Mouse (Mus musculus) kidney, adult 2 months (tissue): ENCODE measurements around the gene Spryd3.

Source experiments
- CTCF ChIP-seq: fragments of 200-500 bp; conservative IDR thresholded peaks from 2 replicates; pipeline ENCODE4 v1.5.1; 2011; ENCODE audit warnings: low read depth, mild to moderate bottlenecking, control low read depth, low read length, moderate library complexity, mixed read lengths; ENCODE audit not compliant: insufficient read depth, insufficient read length
- POLR2A ChIP-seq: fragments of 200-500 bp; IDR thresholded peaks from one replicate; pipeline ENCODE4 v1.6.1; 2011; ENCODE audit warnings: low read depth, low read length, control low read depth

DNA sequence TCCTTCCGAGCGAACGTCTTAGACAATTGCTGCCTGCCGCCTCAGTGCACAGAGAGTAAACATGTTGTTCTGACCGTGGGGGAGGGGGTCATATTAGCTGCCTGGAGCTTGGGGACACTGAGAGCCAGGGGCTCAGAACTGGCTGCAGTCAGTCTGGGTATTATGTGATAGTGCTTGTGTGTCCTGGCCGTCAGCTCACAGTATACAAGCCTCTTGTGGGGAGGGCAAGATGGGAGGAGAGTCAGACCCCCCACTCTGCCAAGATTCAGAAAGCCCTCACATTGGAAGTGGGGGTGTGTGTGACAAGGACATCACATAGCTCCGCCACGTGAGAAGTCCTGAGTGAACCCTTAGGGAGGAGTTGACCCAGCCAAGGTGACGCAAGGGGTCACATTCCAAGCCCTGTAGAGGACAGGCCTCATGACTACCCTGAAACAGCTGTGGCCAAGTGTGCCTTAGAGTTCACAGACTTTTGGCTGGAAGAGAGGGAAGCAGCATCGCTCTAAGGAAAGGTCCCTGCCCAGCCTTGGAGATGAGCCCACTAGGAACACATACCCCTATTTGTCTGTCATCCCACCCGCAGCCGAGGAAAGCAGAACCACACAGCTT is 32.0 kb downstream of the Spryd3 start:
- TF ChIP-seq CTCF (no peak), POLR2A (no peak)
